Mouse (Mus musculus): Measurements from ENCODE around the gene Fam173a. TPM values are rescaled to one million over a fixed set of nuclear protein-coding genes. Genes with fewer than 3 reads are reported as not detected.

The Fam173a gene
- total RNA-seq (2023), result 10 to 100 TPM; 33.6 to 34.8 TPM

GRCm38 (mm10) chr17:25792615-25793014 is at the start of gene Fam173a:
Gene Fam173a (minus strand): TSS chr17:25792901.

GRCm38 (mm10) chr17:25841117-25841880 is 48.6 kb upstream of the Fam173a start, which contains the start of gene Gm20683:
Gene Gm20683 (minus strand): TSS chr17:25841763.

GRCm38 (mm10) chr17:25837076-25837410 is 44.3 kb upstream of the Fam173a start, which contains the start of gene Rhbdl1:
Gene Rhbdl1 (minus strand): TSS chr17:25837295.

GRCm38 (mm10) chr17:25833291-25833663 is 40.6 kb upstream of the Fam173a start, which contains the start of gene Stub1:
Gene Stub1 (minus strand): TSS chr17:25833404.

GRCm38 (mm10) chr17:25828712-25829557 is 36.2 kb upstream of the Fam173a start, which contains the start of gene Jmjd8:
Gene Jmjd8 (plus strand): TSS chr17:25828867.

GRCm38 (mm10) chr17:25823452-25823851 is 30.8 kb upstream of the Fam173a start, which contains the start of gene Wdr24:
Gene Wdr24 (plus strand): TSS chr17:25823627.

GRCm38 (mm10) chr17:25808789-25809605 is 16.3 kb upstream of the Fam173a start, which contains the start of gene Fbxl16:
Gene Fbxl16 (plus strand): TSS chr17:25809085.

GRCm38 (mm10) chr17:25796951-25797369 is 4.3 kb upstream of the Fam173a start, which contains the start of gene Metrn:
Gene Metrn (minus strand): TSS chr17:25797136.

GRCm38 (mm10) chr17:25795609-25796092 is 3.0 kb upstream of the Fam173a start, which contains the start of gene AC134908.4:
Gene AC134908.4 (minus strand): TSS chr17:25795659.

GRCm38 (mm10) chr17:25786280-25786679 is 6.4 kb downstream of the Fam173a start, which contains the start of gene Ccdc78:
Gene Ccdc78 (plus strand): TSS chr17:25786580.

GRCm38 (mm10) chr17:25785281-25785745 is 7.4 kb downstream of the Fam173a start, which contains the start of gene Haghl:
Gene Haghl (minus strand): TSS chr17:25785673.

GRCm38 (mm10) chr17:25773549-25774120 is 19.1 kb downstream of the Fam173a start, which contains the start of gene Narfl:
Gene Narfl (plus strand): TSS chr17:25773776.

GRCm38 (mm10) chr17:25754241-25754640 is 38.5 kb downstream of the Fam173a start, which contains the start of gene Msln:
Gene Msln (minus strand): TSS chr17:25754378.

Other genes with a start within 250 kb of the Fam173a start
- not detected for gene Sox8, start 222.2 kb downstream of the Fam173a start, total RNA-seq (2023)
- gene Lmf1, start 213.8 kb downstream of the Fam173a start, total RNA-seq (2023), result 10 to 100 TPM; 13.6 to 14.3 TPM
- gene Gng13, start 75.7 kb downstream of the Fam173a start, total RNA-seq (2023), result not detected
- 10 to 100 TPM; 20.2 to 26.7 TPM for gene Chtf18, start 65.5 kb downstream of the Fam173a start, total RNA-seq (2023)
- 1 to 10 TPM; 6.4 TPM for gene Rpusd1, start 65.2 kb downstream of the Fam173a start, total RNA-seq (2023)
- not detected for gene Mslnl, start 56.9 kb downstream of the Fam173a start, total RNA-seq (2023)
- gene Msln, start 38.5 kb downstream of the Fam173a start, total RNA-seq (2023), result not detected
- gene Narfl, start 19.1 kb downstream of the Fam173a start, total RNA-seq (2023), result 10 to 100 TPM; 20.6 to 26.5 TPM
- 10 to 100 TPM; 10.6 to 16.5 TPM for gene Haghl, start 7.2 kb downstream of the Fam173a start, total RNA-seq (2023)
- not detected for gene Ccdc78, start 6.3 kb downstream of the Fam173a start, total RNA-seq (2023)
- gene AC134908.4, start 2.8 kb upstream of the Fam173a start, total RNA-seq (2023), result under 1 TPM in 1 of 2 experiments, not detected in 1; 0.66 TPM
- 10 to 100 TPM; 16.1 to 17.2 TPM for gene Metrn, start 4.2 kb upstream of the Fam173a start, total RNA-seq (2023)
- not detected for gene Fbxl16, start 16.2 kb upstream of the Fam173a start, total RNA-seq (2023)
- gene Wdr24, start 30.7 kb upstream of the Fam173a start, total RNA-seq (2023), result 10 to 100 TPM; 13.2 to 15.2 TPM
- 10 to 100 TPM; 12.4 to 16.8 TPM for gene Jmjd8, start 36.0 kb upstream of the Fam173a start, total RNA-seq (2023)
- gene Stub1, start 40.5 kb upstream of the Fam173a start, total RNA-seq (2023), result 10 to 100 TPM; 45.6 to 55.2 TPM
- 1 to 10 TPM; 2.3 to 2.5 TPM for gene Rhbdl1, start 44.4 kb upstream of the Fam173a start, total RNA-seq (2023)
- gene Gm20683, start 48.9 kb upstream of the Fam173a start, total RNA-seq (2023), result 1 to 10 TPM; 2.7 to 4.2 TPM
- 10 to 100 TPM; 37.5 to 40.0 TPM for gene Rhot2, start 52.0 kb upstream of the Fam173a start, total RNA-seq (2023)
- gene Wdr90, start 68.6 kb upstream of the Fam173a start, total RNA-seq (2023), result 10 to 100 TPM; 28.2 to 31.0 TPM
- gene Mcrip2, start 75.9 kb upstream of the Fam173a start, total RNA-seq (2023), result 1 to 10 TPM; 3.8 to 4.2 TPM
- 10 to 100 TPM; 10.2 to 10.3 TPM for gene Mettl26, start 82.2 kb upstream of the Fam173a start, total RNA-seq (2023)
- gene Wfikkn1, start 88.0 kb upstream of the Fam173a start, total RNA-seq (2023), result 1 to 10 TPM; 2.5 to 3.8 TPM
- 10 to 100 TPM; 16.6 to 19.2 TPM for gene Rab40c, start 126.8 kb upstream of the Fam173a start, total RNA-seq (2023)
- 100 to 1,000 TPM in 1 of 2 experiments, 10 to 100 TPM in 1; 70.2 to 101 TPM for gene Pigq, start 152.0 kb upstream of the Fam173a start, total RNA-seq (2023)
- gene Nhlrc4, start 152.1 kb upstream of the Fam173a start, total RNA-seq (2023), result under 1 TPM; 0.20 to 0.93 TPM
- not detected for gene A930017K11Rik, start 159.7 kb upstream of the Fam173a start, total RNA-seq (2023)
- 10 to 100 TPM; 17.0 to 22.0 TPM for gene Capn15, start 192.9 kb upstream of the Fam173a start, total RNA-seq (2023)

Data from neutrophil, adult 83 days (primary cell).